Mouse (Mus musculus) urinary bladder, postnatal 36 days (tissue): ENCODE data around the gene Hcn1.
A peak's percentile ranks its signal among the peaks of the same experiment; 100 is the strongest.

ENCODE experiments used
- DNase-seq, 2 experiments: peaks; one replicate each; pipeline ENCODE4 v3.0.0; 2022; ENCODE audit warnings: low spot score in 2 of 2, mixed read lengths in 1 of 2

Hcn1 gene

GRCm38 (mm10) chr13:117602181-117602580 is at the start of gene Hcn1:
TSS of gene Hcn1 (plus strand) at chr13:117602320.
- peak; percentile 4 to 44 for DNase-seq

- no peak for DNase-seq
These were observed 34.9 kb upstream of the Hcn1 start for GRCm38 (mm10) chr13:117567251-117567650.

GRCm38 (mm10) chr13:117571747-117572146 is 30.4 kb upstream of the Hcn1 start:
- no peak for DNase-seq

- no peak for DNase-seq
These were observed 7.5 kb upstream of the Hcn1 start for GRCm38 (mm10) chr13:117594494-117595182.

GRCm38 (mm10) chr13:117595183-117595532 is 7.0 kb upstream of the Hcn1 start:
- no peak for DNase-seq

- no peak for DNase-seq
These were observed 672 bp upstream of the Hcn1 start for GRCm38 (mm10) chr13:117601331-117601965.

- DNase-seq, result no peak
These were observed 668 bp downstream of the Hcn1 start for GRCm38 (mm10) chr13:117602617-117603358.

- DNase-seq, result no peak
These were observed 1.3 kb downstream of the Hcn1 start for GRCm38 (mm10) chr13:117603421-117603820.

- DNase-seq, result no peak
These were observed 2.0 kb downstream of the Hcn1 start for GRCm38 (mm10) chr13:117604073-117604472.

- DNase-seq, result no peak
These were observed 3.0 kb downstream of the Hcn1 start for GRCm38 (mm10) chr13:117604971-117605750.

GRCm38 (mm10) chr13:117611881-117612280 is 9.8 kb downstream of the Hcn1 start:
- no peak for DNase-seq

GRCm38 (mm10) chr13:117619544-117619943 is 17.4 kb downstream of the Hcn1 start:
- DNase-seq, result no peak

- no peak for DNase-seq
These were observed 55.4 kb downstream of the Hcn1 start for GRCm38 (mm10) chr13:117657501-117657900.

- no peak for DNase-seq
These were observed 56.5 kb downstream of the Hcn1 start for GRCm38 (mm10) chr13:117658414-117659175.

- DNase-seq, result no peak
These were observed 57.4 kb downstream of the Hcn1 start for GRCm38 (mm10) chr13:117659511-117659910.

GRCm38 (mm10) chr13:117662661-117663060 is 60.5 kb downstream of the Hcn1 start:
- no peak for DNase-seq

GRCm38 (mm10) chr13:117669303-117669702 is 67.2 kb downstream of the Hcn1 start:
- DNase-seq, result no peak

- no peak for DNase-seq
These were observed 69.7 kb downstream of the Hcn1 start for GRCm38 (mm10) chr13:117671851-117672250.

GRCm38 (mm10) chr13:117676418-117676817 is 74.3 kb downstream of the Hcn1 start:
- no peak for DNase-seq

GRCm38 (mm10) chr13:117687670-117688069 is 85.5 kb downstream of the Hcn1 start:
- no peak for DNase-seq

- DNase-seq, result no peak
These were observed 92.7 kb downstream of the Hcn1 start for GRCm38 (mm10) chr13:117694729-117695332.
